Mouse (Mus musculus): ENCODE results near the gene Isyna1. TPM values are rescaled to one million over a fixed set of nuclear protein-coding genes. Genes with fewer than 3 reads are reported as not detected.

The Isyna1 gene
- total RNA-seq, 1 experiment: 161 TPM

DNA sequence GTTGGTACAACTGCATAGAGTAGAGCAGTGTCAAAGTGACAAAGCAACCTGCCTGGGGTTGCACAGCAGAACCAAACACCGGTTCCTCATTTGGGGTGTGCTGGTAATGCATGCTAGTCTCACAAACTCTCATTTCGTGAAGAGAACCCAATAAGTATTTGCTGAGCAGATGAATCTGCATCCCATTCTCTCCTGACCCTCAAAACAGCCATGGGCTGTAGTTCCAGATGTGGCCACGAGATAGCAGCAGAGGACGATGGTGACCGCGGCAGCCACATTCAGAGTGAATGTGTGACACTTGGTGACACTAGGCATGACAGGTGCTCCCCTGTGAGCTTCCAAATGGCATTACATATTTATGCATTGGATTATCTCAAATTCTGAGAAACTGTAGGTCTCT is 17.7 kb downstream of the Isyna1 start:
- Histone ChIP-seq H3K27ac (ENCODE audit: insufficient read depth, low read depth, low read length, poor library complexity, severe bottlenecking) (no peak overlapping the region), H3K9ac (ENCODE audit: insufficient read depth, low read depth, low read length, poor library complexity, severe bottlenecking) (peak overlapping the region; percentile 63), H3K4me3 (ENCODE audit: insufficient read depth in 1 of 2, low read depth in 1 of 2, low read length in 2 of 2, poor library complexity in 1 of 2, severe bottlenecking in 1 of 2) (peak overlapping the region; percentile 61 to 78), H3K36me3 (ENCODE audit: control insufficient read depth, insufficient read depth, low read length, poor library complexity, severe bottlenecking) (no peaks in the 10 kb centered on the region), H3K9me3 (ENCODE audit: control insufficient read depth, insufficient read depth, low read depth, low read length) (no peaks in the 10 kb centered on the region), H3K4me1 (ENCODE audit: control insufficient read depth in 2 of 2, insufficient read depth in 2 of 2, low read length in 2 of 2, poor library complexity in 1 of 2) (peaks cover 0 to 12% of the 10 kb centered on the region in 2 experiments; a peak in 1 of 4 replicates)
- in situ Hi-C loops (cut with MboI; ENCODE audit: low sequenced_read_pairs in 2 of 2, unreplicated experiment in 2 of 2): no loop called here
- TF ChIP-seq HCFC1 (IDR thresholded peaks at IDR 0.05; ENCODE audit: borderline replicate concordance, insufficient read depth, low read length): peak; percentile 38; the same call in 1 of the 2 replicates
- no peak for TF ChIP-seq ZNF384 (IDR thresholded peaks at IDR 0.05; ENCODE audit: low read depth, low read length)
- 0 out of 2 replicates have a peak, but pooled peaks have one; percentile 34 for TF ChIP-seq MAFK (IDR thresholded peaks at IDR 0.05; ENCODE audit: insufficient read depth, low read depth, low read length)
- 0 out of 2 replicates have a peak, but pooled peaks have one; percentile 14 for TF ChIP-seq ZC3H11A (IDR thresholded peaks at IDR 0.05; ENCODE audit: borderline replicate concordance, low read depth, low read length)
- no peak for TF ChIP-seq CHD2 (IDR thresholded peaks at IDR 0.05; ENCODE audit: low read depth, low read length)
- no peak for DNase-seq (ENCODE audit: low read depth, low spot score)

DNA sequence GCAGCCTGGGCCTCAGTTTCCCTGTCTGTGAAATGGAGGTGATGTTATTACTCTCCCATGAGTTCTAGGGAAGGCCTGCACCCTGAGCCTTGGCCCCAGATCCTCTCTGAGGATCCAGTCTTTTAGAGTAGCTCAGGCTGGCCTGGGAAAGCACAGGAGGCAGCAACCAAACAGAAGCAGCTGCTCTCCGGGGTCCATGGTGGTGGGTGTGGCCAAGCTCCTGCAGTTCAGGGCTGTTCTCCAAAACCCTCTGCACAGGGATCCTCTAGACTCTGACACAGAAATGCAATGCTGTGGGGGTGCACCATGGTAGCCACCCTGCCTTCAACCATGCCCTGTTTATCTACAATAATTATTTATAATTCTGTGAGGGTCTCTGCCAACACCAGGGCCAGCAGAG is 19.6 kb downstream of the Isyna1 start:
- Histone ChIP-seq H3K9me3 (ENCODE audit: control insufficient read depth, insufficient read depth, low read depth, low read length) (no peaks in the 10 kb centered on the region), H3K36me3 (ENCODE audit: control insufficient read depth, insufficient read depth, low read length, poor library complexity, severe bottlenecking) (no peaks in the 10 kb centered on the region), H3K27ac (ENCODE audit: insufficient read depth, low read depth, low read length, poor library complexity, severe bottlenecking) (no peak overlapping the region), H3K4me1 (ENCODE audit: control insufficient read depth in 2 of 2, insufficient read depth in 2 of 2, low read length in 2 of 2, poor library complexity in 1 of 2) (peaks cover 2 to 21% of the 10 kb centered on the region in 2 experiments; a peak in 2 of 4 replicates), H3K9ac (ENCODE audit: insufficient read depth, low read depth, low read length, poor library complexity, severe bottlenecking) (no peak overlapping the region), H3K4me3 (ENCODE audit: insufficient read depth in 1 of 2, low read depth in 1 of 2, low read length in 2 of 2, poor library complexity in 1 of 2, severe bottlenecking in 1 of 2) (no peak overlapping the region)
- in situ Hi-C loops (cut with MboI; ENCODE audit: low sequenced_read_pairs in 2 of 2, unreplicated experiment in 2 of 2): no loop called here
- no peak for DNase-seq (ENCODE audit: low read depth, low spot score)
- no peak for TF ChIP-seq ZC3H11A (IDR thresholded peaks at IDR 0.05; ENCODE audit: borderline replicate concordance, low read depth, low read length)
- TF ChIP-seq HCFC1 (IDR thresholded peaks at IDR 0.05; ENCODE audit: borderline replicate concordance, insufficient read depth, low read length): no peak
- no peak for TF ChIP-seq ZNF384 (IDR thresholded peaks at IDR 0.05; ENCODE audit: low read depth, low read length)
- TF ChIP-seq CHD2 (IDR thresholded peaks at IDR 0.05; ENCODE audit: low read depth, low read length): no peak

DNA sequence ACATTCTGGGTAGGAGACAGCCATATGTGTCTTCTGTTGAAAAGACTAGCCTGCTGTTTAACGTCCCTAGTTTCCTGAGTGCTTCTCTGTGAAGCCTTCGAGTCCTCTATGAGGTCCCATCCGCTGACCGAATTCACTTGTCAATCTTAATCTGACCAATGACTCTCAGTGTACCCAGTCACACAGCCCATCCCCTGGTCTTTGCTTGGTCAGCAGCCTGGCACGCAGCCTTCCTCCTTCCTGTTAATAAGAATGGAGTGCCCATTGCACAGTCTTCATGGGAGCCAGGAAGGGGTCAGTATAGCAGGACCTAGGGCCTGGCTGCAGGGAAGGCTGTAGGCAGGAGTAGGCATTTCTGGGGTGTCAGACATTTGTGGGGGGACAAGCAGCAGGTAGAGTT is 20.3 kb downstream of the Isyna1 start:
- TF ChIP-seq MAFK (IDR thresholded peaks at IDR 0.05; ENCODE audit: insufficient read depth, low read depth, low read length): no peak
- no peak for TF ChIP-seq ZNF384 (IDR thresholded peaks at IDR 0.05; ENCODE audit: low read depth, low read length)
- TF ChIP-seq HCFC1 (IDR thresholded peaks at IDR 0.05; ENCODE audit: borderline replicate concordance, insufficient read depth, low read length): no peak
- no peak for TF ChIP-seq CHD2 (IDR thresholded peaks at IDR 0.05; ENCODE audit: low read depth, low read length)
- TF ChIP-seq ZC3H11A (IDR thresholded peaks at IDR 0.05; ENCODE audit: borderline replicate concordance, low read depth, low read length): no peak
- H3K4me1 ChIP-seq (ENCODE audit: control insufficient read depth in 2 of 2, insufficient read depth in 2 of 2, low read length in 2 of 2, poor library complexity in 1 of 2): peaks cover 2 to 19% of the 10 kb centered on the region in 2 experiments; a peak in 2 of 4 replicates
- in situ Hi-C loops (cut with MboI; ENCODE audit: low sequenced_read_pairs in 2 of 2, unreplicated experiment in 2 of 2): no loop called here
- DNase-seq (ENCODE audit: low read depth, low spot score): no peak
- H3K27ac ChIP-seq (ENCODE audit: insufficient read depth, low read depth, low read length, poor library complexity, severe bottlenecking): no peak overlapping the region
- no peaks in the 10 kb centered on the region for H3K36me3 ChIP-seq (ENCODE audit: control insufficient read depth, insufficient read depth, low read length, poor library complexity, severe bottlenecking)
- H3K4me3 ChIP-seq (ENCODE audit: insufficient read depth in 1 of 2, low read depth in 1 of 2, low read length in 2 of 2, poor library complexity in 1 of 2, severe bottlenecking in 1 of 2): no peak overlapping the region
- H3K9ac ChIP-seq (ENCODE audit: insufficient read depth, low read depth, low read length, poor library complexity, severe bottlenecking): no peak overlapping the region
- no peaks in the 10 kb centered on the region for H3K9me3 ChIP-seq (ENCODE audit: control insufficient read depth, insufficient read depth, low read depth, low read length)

DNA sequence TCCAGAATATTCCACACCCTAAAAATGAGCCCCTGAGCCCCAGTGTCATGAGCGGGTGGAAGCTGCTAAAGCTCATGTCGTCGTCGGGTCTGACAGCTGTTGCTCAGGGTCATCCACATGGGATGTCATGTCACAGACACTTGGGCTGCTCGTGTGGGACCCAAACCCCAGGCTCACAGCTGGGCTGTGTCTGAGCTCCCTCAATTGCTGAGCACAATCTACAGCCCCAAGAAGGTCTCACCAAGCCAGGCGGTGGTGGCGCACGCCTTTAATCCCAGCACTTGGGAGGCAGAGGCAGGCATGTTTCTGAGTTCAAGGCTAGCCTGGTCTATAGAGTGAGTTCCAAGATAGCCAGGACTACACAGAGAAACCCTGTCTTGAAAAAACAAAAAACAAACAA is 21.1 kb downstream of the Isyna1 start:
- TF ChIP-seq ZC3H11A (IDR thresholded peaks at IDR 0.05; ENCODE audit: borderline replicate concordance, low read depth, low read length) (no peak), CHD2 (IDR thresholded peaks at IDR 0.05; ENCODE audit: low read depth, low read length) (no peak), ZNF384 (IDR thresholded peaks at IDR 0.05; ENCODE audit: low read depth, low read length) (no peak), HCFC1 (IDR thresholded peaks at IDR 0.05; ENCODE audit: borderline replicate concordance, insufficient read depth, low read length) (no peak), MAFK (IDR thresholded peaks at IDR 0.05; ENCODE audit: insufficient read depth, low read depth, low read length) (no peak)
- Histone ChIP-seq H3K27ac (ENCODE audit: insufficient read depth, low read depth, low read length, poor library complexity, severe bottlenecking) (no peak overlapping the region), H3K4me1 (ENCODE audit: control insufficient read depth in 2 of 2, insufficient read depth in 2 of 2, low read length in 2 of 2, poor library complexity in 1 of 2) (peaks cover 2 to 22% of the 10 kb centered on the region in 2 experiments; a peak in 2 of 4 replicates), H3K9me3 (ENCODE audit: control insufficient read depth, insufficient read depth, low read depth, low read length) (no peaks in the 10 kb centered on the region), H3K36me3 (ENCODE audit: control insufficient read depth, insufficient read depth, low read length, poor library complexity, severe bottlenecking) (no peaks in the 10 kb centered on the region), H3K4me3 (ENCODE audit: insufficient read depth in 1 of 2, low read depth in 1 of 2, low read length in 2 of 2, poor library complexity in 1 of 2, severe bottlenecking in 1 of 2) (no peak overlapping the region), H3K9ac (ENCODE audit: insufficient read depth, low read depth, low read length, poor library complexity, severe bottlenecking) (no peak overlapping the region)
- in situ Hi-C loops (cut with MboI; ENCODE audit: low sequenced_read_pairs in 2 of 2, unreplicated experiment in 2 of 2): no loop called here
- DNase-seq (ENCODE audit: low read depth, low spot score): no peak

DNA sequence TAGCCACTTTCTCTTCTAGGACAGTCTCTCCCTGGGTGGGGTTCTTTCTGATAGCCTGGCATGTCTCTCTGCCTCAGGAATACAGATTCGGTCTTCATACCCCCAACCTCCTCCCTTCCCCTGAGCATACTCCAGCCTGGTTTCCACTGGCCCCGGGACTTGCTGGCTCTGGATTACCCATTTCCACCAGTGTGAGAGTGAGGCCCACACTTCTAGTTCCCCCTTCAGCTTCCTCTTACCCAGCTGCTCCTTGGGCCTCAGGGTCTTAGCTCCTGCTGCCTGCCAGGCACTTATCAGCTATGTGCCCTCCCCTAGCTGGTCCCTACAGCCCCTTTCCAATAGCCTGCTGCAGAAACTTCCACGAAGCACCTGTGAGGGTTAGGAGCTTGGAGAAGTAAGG is 21.7 kb downstream of the Isyna1 start, which contains the start of gene Lrrc25:
Gene Lrrc25 (plus strand): TSS at position 262 of the 400 bp plus-strand sequence.
- no peak within 1 kb of the TSS for H3K4me3 ChIP-seq (ENCODE audit: insufficient read depth in 1 of 2, low read depth in 1 of 2, low read length in 2 of 2, poor library complexity in 1 of 2, severe bottlenecking in 1 of 2)
- TF ChIP-seq ZC3H11A (IDR thresholded peaks at IDR 0.05; ENCODE audit: borderline replicate concordance, low read depth, low read length): no peak
- no peak for TF ChIP-seq HCFC1 (IDR thresholded peaks at IDR 0.05; ENCODE audit: borderline replicate concordance, insufficient read depth, low read length)
- no peak for TF ChIP-seq ZNF384 (IDR thresholded peaks at IDR 0.05; ENCODE audit: low read depth, low read length)
- no peak for TF ChIP-seq MAFK (IDR thresholded peaks at IDR 0.05; ENCODE audit: insufficient read depth, low read depth, low read length)
- no peak for TF ChIP-seq CHD2 (IDR thresholded peaks at IDR 0.05; ENCODE audit: low read depth, low read length)
- in situ Hi-C loops (cut with MboI; ENCODE audit: low sequenced_read_pairs in 2 of 2, unreplicated experiment in 2 of 2): no loop called here
- peaks cover 2 to 23% of the 10 kb centered on the region in 2 experiments; a peak in 2 of 4 replicates for H3K4me1 ChIP-seq (ENCODE audit: control insufficient read depth in 2 of 2, insufficient read depth in 2 of 2, low read length in 2 of 2, poor library complexity in 1 of 2)
- no peak within 1 kb of the TSS for H3K27ac ChIP-seq (ENCODE audit: insufficient read depth, low read depth, low read length, poor library complexity, severe bottlenecking)
- DNase-seq (ENCODE audit: low read depth, low spot score): no peak
- no peaks in the 10 kb centered on the region for H3K36me3 ChIP-seq (ENCODE audit: control insufficient read depth, insufficient read depth, low read length, poor library complexity, severe bottlenecking)
- H3K9me3 ChIP-seq (ENCODE audit: control insufficient read depth, insufficient read depth, low read depth, low read length): no peaks in the 10 kb centered on the region
- H3K9ac ChIP-seq (ENCODE audit: insufficient read depth, low read depth, low read length, poor library complexity, severe bottlenecking): no peak within 1 kb of the TSS
